Mouse (Mus musculus): ENCODE measurements around the gene Gm45213.
"Not testable (repeated sequence)": the region's sequence is repeated elsewhere in the genome, so short reads cannot be mapped to it uniquely, and the experiment has no call there.

Gm45213 gene

GRCm38 (mm10) chr7:66048446-66049230 is 5.2 kb downstream of the Gm45213 start:
- DNase-seq (ENCODE audit: low spot score in 2 of 2): no peak

GRCm38 (mm10) chr7:66053946-66054483 is 10.6 kb downstream of the Gm45213 start:
- DNase-seq (ENCODE audit: low spot score in 2 of 2): no peak

- not testable (repeated sequence) for DNase-seq (ENCODE audit: low spot score in 2 of 2)
These were observed 12.0 kb downstream of the Gm45213 start for GRCm38 (mm10) chr7:66055356-66055755.

- DNase-seq (ENCODE audit: low spot score in 2 of 2): no peak
These were observed 15.3 kb downstream of the Gm45213 start, which contains the start of gene Snrpa1 for GRCm38 (mm10) chr7:66058703-66059102. Snrpa1 (plus strand) TSS chr7:66059003.

GRCm38 (mm10) chr7:66060066-66060956 is 16.9 kb downstream of the Gm45213 start:
- peak; percentile 82 to 87 for DNase-seq (ENCODE audit: low spot score in 2 of 2)

- no peak for DNase-seq (ENCODE audit: low spot score in 2 of 2)
These were observed 17.7 kb downstream of the Gm45213 start for GRCm38 (mm10) chr7:66061057-66061456.

- no peak for DNase-seq (ENCODE audit: low spot score in 2 of 2)
These were observed 33.0 kb downstream of the Gm45213 start for GRCm38 (mm10) chr7:66076411-66076810.

- DNase-seq (ENCODE audit: low spot score in 2 of 2): peak; percentile 94 to 96
These were observed 36.2 kb downstream of the Gm45213 start, which contains the start of gene Selenos for GRCm38 (mm10) chr7:66079364-66080230. Selenos (plus strand) TSS chr7:66079649.

GRCm38 (mm10) chr7:66080231-66080613 is 36.8 kb downstream of the Gm45213 start:
- DNase-seq (ENCODE audit: low spot score in 2 of 2): no peak

GRCm38 (mm10) chr7:66083757-66084156 is 40.4 kb downstream of the Gm45213 start:
- no peak for DNase-seq (ENCODE audit: low spot score in 2 of 2)

GRCm38 (mm10) chr7:66084546-66084945 is 41.1 kb downstream of the Gm45213 start:
- no peak for DNase-seq (ENCODE audit: low spot score in 2 of 2)

- DNase-seq (ENCODE audit: low spot score in 2 of 2): no peak
These were observed 44.2 kb downstream of the Gm45213 start for GRCm38 (mm10) chr7:66087652-66088051.

GRCm38 (mm10) chr7:66088077-66088476 is 44.7 kb downstream of the Gm45213 start:
- no peak for DNase-seq (ENCODE audit: low spot score in 2 of 2)

- DNase-seq (ENCODE audit: low spot score in 2 of 2): no peak
These were observed 47.3 kb downstream of the Gm45213 start for GRCm38 (mm10) chr7:66090676-66091190.

- no peak for DNase-seq (ENCODE audit: low spot score in 2 of 2)
These were observed 48.2 kb downstream of the Gm45213 start for GRCm38 (mm10) chr7:66091553-66091952.

- no peak for DNase-seq (ENCODE audit: low spot score in 2 of 2)
These were observed 49.3 kb downstream of the Gm45213 start for GRCm38 (mm10) chr7:66092656-66093055.

GRCm38 (mm10) chr7:66094141-66094540 is 50.7 kb downstream of the Gm45213 start:
- DNase-seq (ENCODE audit: low spot score in 2 of 2): no peak

GRCm38 (mm10) chr7:66098803-66099202 is 55.4 kb downstream of the Gm45213 start:
- DNase-seq (ENCODE audit: low spot score in 2 of 2): no peak

GRCm38 (mm10) chr7:66101866-66102265 is 58.5 kb downstream of the Gm45213 start:
- no peak for DNase-seq (ENCODE audit: low spot score in 2 of 2)

GRCm38 (mm10) chr7:66104531-66104930 is 61.1 kb downstream of the Gm45213 start:
- DNase-seq (ENCODE audit: low spot score in 2 of 2): no peak

GRCm38 (mm10) chr7:66105771-66106170 is 62.4 kb downstream of the Gm45213 start:
- no peak for DNase-seq (ENCODE audit: low spot score in 2 of 2)
